Mouse (Mus musculus) limb, embryonic 14.5 days (tissue): ENCODE data around the gene Slc28a3. TPM values are rescaled to one million over a fixed set of nuclear protein-coding genes. Genes with fewer than 3 reads are reported as not detected.
A peak's percentile ranks its signal among the peaks of the same experiment; 100 is the strongest.

Experiments
- ATAC-seq: fragments of 200-750 bp; cut with Nextera tagmentation; 2 replicates; pipeline ENCODE4 v1.8.0; 2017; ENCODE audit warnings: low read depth, moderate number of reproducible peaks, moderate TSS enrichment; ENCODE audit not compliant: low FRiP score
- DNase-seq: peaks from one replicate; pipeline ENCODE4 v3.0.0-alpha.2; 2015; ENCODE audit warnings: low spot score
- H3K27ac ChIP-seq: fragments of 300-500 bp; sonication (generic); replicated peaks from 2 replicates; pipeline ENCODE4 v1.5.1; 2014; ENCODE audit warnings: low read depth, mild to moderate bottlenecking, low read length, moderate library complexity, mixed read lengths
- H3K27me3 ChIP-seq: fragments of 300-500 bp; sonication (generic); 2 replicates; pipeline ENCODE4 v1.6.1; 2014; ENCODE audit warnings: low read length, mixed read lengths; ENCODE audit not compliant: control insufficient read depth, insufficient read depth
- H3K36me3 ChIP-seq: fragments of 300-500 bp; sonication (generic); 2 replicates; pipeline ENCODE4 v1.6.1; 2014; ENCODE audit warnings: mild to moderate bottlenecking, low read length, moderate library complexity, mixed read lengths; ENCODE audit not compliant: control insufficient read depth, insufficient read depth
- H3K4me1 ChIP-seq: fragments of 300-500 bp; sonication (generic); 2 replicates; pipeline ENCODE4 v1.6.1; 2014; ENCODE audit warnings: antibody characterized with exemption, low read length, mixed read lengths; ENCODE audit not compliant: control insufficient read depth, insufficient read depth
- H3K4me2 ChIP-seq: fragments of 300-500 bp; sonication (generic); replicated peaks from 2 replicates; pipeline ENCODE4 v1.6.1; 2014; ENCODE audit warnings: low read depth, mild to moderate bottlenecking, low read length, moderate library complexity; ENCODE audit not compliant: severe bottlenecking
- H3K4me3 ChIP-seq: fragments of 300-500 bp; sonication (generic); replicated peaks from 2 replicates; pipeline ENCODE4 v1.5.1; 2014; ENCODE audit warnings: low read length
- H3K9ac ChIP-seq: fragments of 300-500 bp; sonication (generic); 2 replicates; pipeline ENCODE4 v1.6.1; 2014; ENCODE audit warnings: mild to moderate bottlenecking, low read depth, low read length, moderate library complexity; ENCODE audit not compliant: severe bottlenecking
- H3K9me3 ChIP-seq: fragments of 300-500 bp; sonication (generic); 2 replicates; pipeline ENCODE4 v1.6.1; 2016; ENCODE audit warnings: low read length; ENCODE audit not compliant: control insufficient read depth
- POLR2A ChIP-seq: fragments of 200-500 bp; IDR thresholded peaks from 2 replicates; pipeline ENCODE4 v1.8.0; 2012; ENCODE audit warnings: inconsistent platforms, mild to moderate bottlenecking, moderate library complexity, borderline replicate concordance; ENCODE audit not compliant: insufficient read depth, insufficient read length; ENCODE audit errors: extremely low read depth
- WGBS: fragments of 180-500 bp; shearing (Covaris S2); extraction: QIAGEN DNeasy Blood & Tissue Kit; methylation state at CpG from one replicate; pipeline ENCODE4 v1.1.7; 2014; 5-methylcytosine and 5-hydroxymethylcytosine counted together
- polyA plus RNA-seq, 2 experiments: library from polyadenylated mRNA; depleted of rRNA in 1 of 2; stranded (reverse) in 1 of 2; unstranded in 1 of 2; fragments of >200 nt; fragmentation: Nextera tagmentation in 1 of 2; extraction: Ambion mirVana in 1 of 2; gene quantifications; 2 replicates each; pipeline versions ENCODE4 v1.2.1 to v1.2.3; 2012 to 2014

Gene Slc28a3
- polyA plus RNA-seq, 2 experiments, result 0.13 TPM; not detected in 1

GRCm38 (mm10) chr13:58619301-58619700 lies 8.6 kb upstream of the Slc28a3 start:
- Histone ChIP-seq H3K4me1 (no peaks in the 10 kb centered on the region), H3K27ac (no peak overlapping the region), H3K27me3 (no peaks in the 10 kb centered on the region), H3K9me3 (no peaks in the 10 kb centered on the region), H3K36me3 (no peaks in the 10 kb centered on the region), H3K4me3 (no peak overlapping the region), H3K9ac (no peak overlapping the region), H3K4me2 (no peak overlapping the region)
- ATAC-seq (no peak), DNase-seq (no peak)
- WGBS, result 69% methylated on average over 5 of the region's 5 CpGs
- TF ChIP-seq POLR2A, result no peak

- DNase-seq (no peak), ATAC-seq (no peak)
- Histone ChIP-seq H3K4me3 (no peak overlapping the region), H3K27me3 (no peaks in the 10 kb centered on the region), H3K36me3 (no peaks in the 10 kb centered on the region), H3K9me3 (no peaks in the 10 kb centered on the region), H3K4me1 (peaks cover 12% of the 10 kb centered on the region), H3K27ac (no peak overlapping the region), H3K4me2 (no peak overlapping the region), H3K9ac (no peak overlapping the region)
- WGBS, result 13% methylated on average over 7 of the region's 7 CpGs
- no peak for TF ChIP-seq POLR2A
Observed at GRCm38 (mm10) chr13:58610059-58610458, 618 bp downstream of the Slc28a3 start.

- Histone ChIP-seq H3K4me2 (no peak overlapping the region), H3K4me3 (no peak overlapping the region)
Observed at GRCm38 (mm10) chr13:58601201-58601855, 9.3 kb downstream of the Slc28a3 start.

GRCm38 (mm10) chr13:58598578-58598977 lies 12.1 kb downstream of the Slc28a3 start:
- DNase-seq, result no peak
- Histone ChIP-seq H3K9me3 (no peaks in the 10 kb centered on the region), H3K4me1 (no peaks in the 10 kb centered on the region)

More at GRCm38 (mm10) chr13:58601201-58601855, 9.3 kb downstream of the Slc28a3 start:
- H3K4me1 ChIP-seq, result no peaks in the 10 kb centered on the region
- no peaks in the 10 kb centered on the region for H3K9me3 ChIP-seq
- TF ChIP-seq POLR2A, result no peak
- no peaks in the 10 kb centered on the region for H3K36me3 ChIP-seq
- no peaks in the 10 kb centered on the region for H3K27me3 ChIP-seq
- no peak overlapping the region for H3K9ac ChIP-seq
- 50% methylated on average over 10 of the region's 10 CpGs for WGBS
- no peak overlapping the region for H3K27ac ChIP-seq
- no peak for ATAC-seq
- DNase-seq, result no peak

GRCm38 (mm10) chr13:58593129-58593528 lies 17.5 kb downstream of the Slc28a3 start:
- Histone ChIP-seq H3K4me3 (no peak overlapping the region), H3K36me3 (no peaks in the 10 kb centered on the region), H3K9me3 (no peaks in the 10 kb centered on the region), H3K27ac (no peak overlapping the region), H3K27me3 (no peaks in the 10 kb centered on the region), H3K4me1 (no peaks in the 10 kb centered on the region), H3K4me2 (no peak overlapping the region), H3K9ac (no peak overlapping the region)
- WGBS, result 17% methylated on average over 7 of the region's 7 CpGs
- ATAC-seq (peak; percentile 34; the same call in 1 of the 2 replicates), DNase-seq (peak; percentile 57)
- no peak for TF ChIP-seq POLR2A

More at GRCm38 (mm10) chr13:58598578-58598977, 12.1 kb downstream of the Slc28a3 start:
- H3K27ac ChIP-seq, result no peak overlapping the region
- no peak for ATAC-seq
- WGBS, result 63% methylated on average over 4 of the region's 4 CpGs
- no peak overlapping the region for H3K4me3 ChIP-seq
- H3K9ac ChIP-seq, result no peak overlapping the region
- H3K36me3 ChIP-seq, result no peaks in the 10 kb centered on the region
- no peak overlapping the region for H3K4me2 ChIP-seq
- no peak for TF ChIP-seq POLR2A
- no peaks in the 10 kb centered on the region for H3K27me3 ChIP-seq
